Mouse (Mus musculus): ENCODE results near the gene Gosr2.

DNA sequence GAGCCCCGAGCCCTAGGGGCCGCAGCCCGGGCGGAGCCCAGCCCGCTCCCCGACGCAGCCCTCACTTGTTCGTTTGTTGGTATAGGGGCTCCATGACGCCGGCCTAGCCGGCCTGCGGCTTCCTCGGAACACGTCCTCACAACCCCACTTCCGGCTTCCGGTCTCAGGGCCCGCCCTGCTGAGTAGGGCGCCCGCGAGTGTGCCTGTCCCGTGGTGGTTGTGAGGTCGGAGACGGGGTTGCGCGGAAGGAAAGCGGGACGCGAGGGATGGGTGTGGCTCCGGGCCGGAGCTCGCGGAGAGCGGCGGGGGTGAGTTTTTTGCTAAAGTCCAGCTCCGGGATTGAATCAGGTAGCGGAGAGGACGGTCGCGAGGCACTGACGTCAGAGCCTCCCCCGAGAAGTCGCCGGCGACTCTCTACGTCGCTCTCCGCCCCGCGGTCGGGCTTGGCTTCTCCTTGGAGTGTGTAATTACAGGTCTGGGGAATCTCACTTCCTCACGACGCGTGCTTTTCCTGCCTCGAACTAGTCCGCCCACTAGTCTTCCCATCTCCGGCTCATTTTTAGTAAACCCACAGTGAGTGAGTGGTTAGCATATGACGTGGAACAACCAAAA lies at the start of gene Gosr2:
- 0 out of 2 replicates have a peak, but pooled peaks have one; percentile 11 for TF ChIP-seq CTCF (IDR thresholded peaks at IDR 0.05)
- peak; percentile 78 for TF ChIP-seq POLR2A (IDR thresholded peaks at IDR 0.05; ENCODE audit: insufficient read depth, low read depth, low read length)
- TF ChIP-seq EP300 (IDR thresholded peaks at IDR 0.05; ENCODE audit: insufficient read depth, low read depth, low read length) = peak; percentile 48; the same call in 1 of the 2 replicates
